Mouse (Mus musculus): ENCODE data around the gene Adgrl2. TPM values are rescaled to one million over a fixed set of nuclear protein-coding genes. Genes with fewer than 3 reads are reported as not detected.
A peak's percentile ranks its signal among the peaks of the same experiment; 100 is the strongest.

Adgrl2 gene
- total RNA-seq, 2 experiments from 2014 or later: 4.2 to 15.0 TPM

- ATAC-seq (replicated peaks; ENCODE audit: poor library complexity): no peak
Observed at GRCm38 (mm10) chr3:148887902-148888301, 102.5 kb downstream of the Adgrl2 start.

- no peak for ATAC-seq (replicated peaks; ENCODE audit: poor library complexity)
Observed at GRCm38 (mm10) chr3:148886956-148887355, 103.4 kb downstream of the Adgrl2 start.

GRCm38 (mm10) chr3:148885980-148886668 lies 104.2 kb downstream of the Adgrl2 start:
- ATAC-seq (replicated peaks; ENCODE audit: poor library complexity): peak; percentile 71

GRCm38 (mm10) chr3:148885184-148885583 lies 105.2 kb downstream of the Adgrl2 start:
- ATAC-seq (replicated peaks; ENCODE audit: poor library complexity): no peak

- ATAC-seq (replicated peaks; ENCODE audit: poor library complexity): no peak
Observed at GRCm38 (mm10) chr3:148881431-148881830, 108.9 kb downstream of the Adgrl2 start.

GRCm38 (mm10) chr3:148872563-148872962 lies 117.8 kb downstream of the Adgrl2 start:
- no peak for ATAC-seq (replicated peaks; ENCODE audit: poor library complexity)

- ATAC-seq (replicated peaks; ENCODE audit: poor library complexity): peak; percentile 63
Observed at GRCm38 (mm10) chr3:148871792-148872464, 118.4 kb downstream of the Adgrl2 start.

- peak; percentile 75 for ATAC-seq (replicated peaks; ENCODE audit: poor library complexity)
Observed at GRCm38 (mm10) chr3:148867618-148868017, 122.7 kb downstream of the Adgrl2 start.

GRCm38 (mm10) chr3:148866633-148867032 lies 123.7 kb downstream of the Adgrl2 start:
- ATAC-seq (replicated peaks; ENCODE audit: poor library complexity): peak; percentile 43; the same call in 1 of the 2 replicates

GRCm38 (mm10) chr3:148866053-148866452 lies 124.3 kb downstream of the Adgrl2 start:
- no peak for ATAC-seq (replicated peaks; ENCODE audit: poor library complexity)

GRCm38 (mm10) chr3:148865234-148865633 lies 125.1 kb downstream of the Adgrl2 start:
- ATAC-seq (replicated peaks; ENCODE audit: poor library complexity): no peak

- ATAC-seq (replicated peaks; ENCODE audit: poor library complexity): no peak
Observed at GRCm38 (mm10) chr3:148861860-148862259, 128.5 kb downstream of the Adgrl2 start.

GRCm38 (mm10) chr3:148854306-148854910 lies 135.9 kb downstream of the Adgrl2 start:
- ATAC-seq (replicated peaks; ENCODE audit: poor library complexity): no peak

- no peak for ATAC-seq (replicated peaks; ENCODE audit: poor library complexity)
Observed at GRCm38 (mm10) chr3:148853372-148853771, 137.0 kb downstream of the Adgrl2 start.

- peak; percentile 68 for ATAC-seq (replicated peaks; ENCODE audit: poor library complexity)
Observed at GRCm38 (mm10) chr3:148852556-148852955, 137.8 kb downstream of the Adgrl2 start.

- 0 out of 2 replicates have a peak, but pooled peaks have one; percentile 1 for ATAC-seq (replicated peaks; ENCODE audit: poor library complexity)
Observed at GRCm38 (mm10) chr3:148850821-148851220, 139.5 kb downstream of the Adgrl2 start.

GRCm38 (mm10) chr3:148848366-148848765 lies 142.0 kb downstream of the Adgrl2 start:
- no peak for ATAC-seq (replicated peaks; ENCODE audit: poor library complexity)

GRCm38 (mm10) chr3:148844182-148844581 lies 146.2 kb downstream of the Adgrl2 start:
- ATAC-seq (replicated peaks; ENCODE audit: poor library complexity): peak; percentile 94

- ATAC-seq (replicated peaks; ENCODE audit: poor library complexity): no peak
Observed at GRCm38 (mm10) chr3:148842533-148842932, 147.8 kb downstream of the Adgrl2 start.

GRCm38 (mm10) chr3:148838835-148839296 lies 151.5 kb downstream of the Adgrl2 start:
- ATAC-seq (replicated peaks; ENCODE audit: poor library complexity): no peak

GRCm38 (mm10) chr3:148838095-148838834 lies 152.1 kb downstream of the Adgrl2 start:
- no peak for ATAC-seq (replicated peaks; ENCODE audit: poor library complexity)

Data from megakaryocyte progenitor cell, adult 5-6 weeks (primary cell).